ENCODE assay signal across 9 mouse cellular contexts in the genomic region with DNA sequence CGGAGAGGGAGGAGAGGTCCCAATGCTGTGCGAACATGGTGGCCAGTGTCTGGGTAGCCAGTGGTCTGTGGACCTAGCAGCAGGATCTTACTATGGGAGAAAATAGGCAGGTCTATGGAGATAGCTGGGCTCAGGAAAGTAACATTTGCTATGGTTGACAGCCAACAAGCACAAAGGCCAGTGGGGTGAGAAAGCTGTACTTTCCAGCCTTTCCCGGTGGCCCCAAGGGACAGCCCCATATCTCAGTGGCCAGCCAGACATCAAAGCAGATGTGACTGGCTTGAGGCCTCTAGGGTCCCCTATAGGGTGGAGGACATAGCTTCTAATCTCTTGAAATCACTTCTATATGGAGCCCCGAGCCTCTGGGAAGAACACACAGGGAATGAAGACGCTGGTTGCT. TPM values are rescaled to one million over a fixed set of nuclear protein-coding genes. Genes with fewer than 3 reads are reported as not detected.
DNase-seq lines count a peak whose midpoint lies in the region.
"Had no signal": no experiment of that assay in that cellular context is flagged by ENCODE, and none has a peak within 500 bp of the region (broad histone marks: within the 10 kb centered on the region; RNA-seq: fewer than 3 reads in every experiment).

No protein-coding gene starts in this region.

- DNase-seq in adrenal gland, postnatal 10 days: peak; percentile 49
- no peak for DNase-seq in adrenal gland, adult 2 months
- DNase-seq in cerebellum, adult 8-10 months: peak; percentile 43
- no peak for DNase-seq in cerebellum, adult 11 months
- peak; percentile 37 for DNase-seq in retina, embryonic 14.5 days (ENCODE audit: low spot score)
- no peak for DNase-seq in retina, postnatal 1 day
- no peak for DNase-seq in layer of hippocampus, postnatal 10 days (ENCODE audit: low spot score in 2 of 2)
- DNase-seq: adrenal gland, adult 8-10 months had no signal

RNA-seq across cellular contexts. Expression of a gene that starts 35.8 kb away (rescaled TPM):
- 10 to 100 TPM; 16.2 to 24.2 TPM for total RNA-seq in adrenal gland, postnatal 10 days (2021)
- total RNA-seq in adrenal gland, adult 2 months (2021): 10 to 100 TPM; 36.0 to 55.7 TPM
- 190 and 200 TPM in 2 replicates for polyA plus RNA-seq in adrenal gland, adult 2 months (2012; rRNA removed)
- 100 to 1,000 TPM; 134 to 147 TPM for total RNA-seq in layer of hippocampus, postnatal 10 days (2021)
- polyA plus RNA-seq: heart, embryonic 14.5 days had no signal

Comparison
In these comparisons a context has a peak if more than half of its experiments do, and no peak if none do; other contexts are left out.
1. DNase-seq: peak in adrenal gland, postnatal 10 days (single experiment), cerebellum, adult 8-10 months (single experiment) and retina, embryonic 14.5 days (single experiment); none in adrenal gland, adult 2 months (single experiment), cerebellum, adult 11 months (single experiment), retina, postnatal 1 day (single experiment) and layer of hippocampus, postnatal 10 days (0 of 2).